Mouse (Mus musculus): ENCODE results near the gene Fam206a.

DNA sequence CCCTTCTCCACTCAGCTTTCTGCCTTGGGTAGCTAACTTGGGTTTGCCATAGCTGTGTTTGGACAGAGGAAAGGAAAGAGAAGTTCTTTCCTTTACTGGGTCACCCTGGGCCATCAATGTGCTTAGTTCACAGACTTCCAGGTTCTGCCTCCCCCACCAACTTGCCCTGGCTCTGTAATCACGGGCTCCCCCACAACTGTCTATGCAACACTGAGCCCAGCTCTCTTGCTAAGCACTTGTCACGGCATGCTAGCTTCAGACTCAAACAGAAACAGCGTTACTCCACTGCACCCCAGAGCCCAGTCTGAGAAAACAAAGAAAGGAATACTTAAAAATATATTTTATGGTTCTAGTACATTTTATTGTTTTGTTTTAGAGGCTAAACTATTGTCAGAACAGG is 26.8 kb downstream of the Fam206a start:
- TF ChIP-seq CTCF (IDR thresholded peaks at IDR 0.05; ENCODE audit: extremely low read depth, insufficient read depth, low read length) = no peak
- TF ChIP-seq POLR2A (IDR thresholded peaks at IDR 0.05; ENCODE audit: extremely low read depth, insufficient read depth, low read length) = no peak
